Mouse (Mus musculus): Measurements from ENCODE around the gene Stxbp2. TPM values are rescaled to one million over a fixed set of nuclear protein-coding genes. Genes with fewer than 3 reads are reported as not detected.

The Stxbp2 gene
- polyA plus RNA-seq, 1 experiment from 2014 or later = 94.2 TPM

- TF ChIP-seq EP300 (IDR thresholded peaks at IDR 0.05) (no peak), CTCF (IDR thresholded peaks at IDR 0.05) (no peak)
These were observed 22.9 kb upstream of the Stxbp2 start for GRCm38 (mm10) chr8:3607822-3608221.

GRCm38 (mm10) chr8:3609046-3609815 lies 21.5 kb upstream of the Stxbp2 start:
- Histone ChIP-seq H3K9me3 (ENCODE audit: low read length) (no peaks in the 10 kb centered on the region), H3K9ac (replicated peaks; ENCODE audit: low read depth) (no peak overlapping the region), H3K36me3 (ENCODE audit: insufficient read depth, low read length) (peaks cover 14% of the 10 kb centered on the region), H3K27ac (ENCODE audit: low read length) (peak overlapping the region; percentile 55; the same call in 1 of the 2 replicates), H3K27me3 (replicated peaks; ENCODE audit: insufficient read depth, low read length) (no peaks in the 10 kb centered on the region), H3K4me2 (replicated peaks; ENCODE audit: low read depth, low read length) (no peak overlapping the region), H3K4me1 (ENCODE audit: insufficient read depth, low read depth, low read length) (no peaks in the 10 kb centered on the region), H3K4me3 (ENCODE audit: low read depth, low read length) (no peak overlapping the region)
- ATAC-seq (peak; percentile 46), DNase-seq (ENCODE audit: low spot score) (peak; percentile 41)
- TF ChIP-seq EP300 (IDR thresholded peaks at IDR 0.05) (no peak), CTCF (IDR thresholded peaks at IDR 0.05) (no peak)
- 67% methylated on average over 12 of the region's 12 CpGs for WGBS

More at GRCm38 (mm10) chr8:3607822-3608221, 22.9 kb upstream of the Stxbp2 start:
- H3K36me3 ChIP-seq (ENCODE audit: insufficient read depth, low read length) = peaks cover 14% of the 10 kb centered on the region
- ATAC-seq (no peak), DNase-seq (ENCODE audit: low spot score) (no peak)
- no peak overlapping the region for H3K27ac ChIP-seq (ENCODE audit: low read length)
- H3K4me2 ChIP-seq (replicated peaks; ENCODE audit: low read depth, low read length) = no peak overlapping the region
- no peaks in the 10 kb centered on the region for H3K4me1 ChIP-seq (ENCODE audit: insufficient read depth, low read depth, low read length)
- no peaks in the 10 kb centered on the region for H3K9me3 ChIP-seq (ENCODE audit: low read length)
- H3K9ac ChIP-seq (replicated peaks; ENCODE audit: low read depth) = no peak overlapping the region
- H3K27me3 ChIP-seq (replicated peaks; ENCODE audit: insufficient read depth, low read length) = no peaks in the 10 kb centered on the region
- H3K4me3 ChIP-seq (ENCODE audit: low read depth, low read length) = no peak overlapping the region
- 88% methylated on average over 7 of the region's 7 CpGs for WGBS

GRCm38 (mm10) chr8:3609816-3610150 lies 21.0 kb upstream of the Stxbp2 start:
- no peak overlapping the region for H3K9ac ChIP-seq (replicated peaks; ENCODE audit: low read depth)
- peaks cover 17% of the 10 kb centered on the region for H3K36me3 ChIP-seq (ENCODE audit: insufficient read depth, low read length)
- no peak overlapping the region for H3K4me3 ChIP-seq (ENCODE audit: low read depth, low read length)
- no peak for TF ChIP-seq EP300 (IDR thresholded peaks at IDR 0.05)
- TF ChIP-seq CTCF (IDR thresholded peaks at IDR 0.05) = no peak
- no peak overlapping the region for H3K27ac ChIP-seq (ENCODE audit: low read length)
- DNase-seq (ENCODE audit: low spot score) (peak; percentile 30), ATAC-seq (peak; percentile 70)
- H3K9me3 ChIP-seq (ENCODE audit: low read length) = no peaks in the 10 kb centered on the region
- H3K4me1 ChIP-seq (ENCODE audit: insufficient read depth, low read depth, low read length) = no peaks in the 10 kb centered on the region
- no peaks in the 10 kb centered on the region for H3K27me3 ChIP-seq (replicated peaks; ENCODE audit: insufficient read depth, low read length)
- WGBS = 72% methylated on average over 6 of the region's 6 CpGs
- no peak overlapping the region for H3K4me2 ChIP-seq (replicated peaks; ENCODE audit: low read depth, low read length)

GRCm38 (mm10) chr8:3621199-3621970 lies 9.4 kb upstream of the Stxbp2 start, which contains the start of the genes Xab2 and Pet100:
TSS of gene Xab2 (minus strand) at chr8:3621316.
TSS of gene Pet100 (plus strand) at chr8:3621548.
- Histone ChIP-seq H3K27me3 (replicated peaks; ENCODE audit: insufficient read depth, low read length) (no peaks in the 10 kb centered on the region), H3K4me3 (ENCODE audit: low read depth, low read length) (peak within 1 kb of the TSS; percentile 68), H3K9me3 (ENCODE audit: low read length) (no peaks in the 10 kb centered on the region), H3K4me2 (replicated peaks; ENCODE audit: low read depth, low read length) (peak within 1 kb of the TSS; percentile 75), H3K9ac (replicated peaks; ENCODE audit: low read depth) (peak within 1 kb of the TSS; percentile 69), H3K36me3 (ENCODE audit: insufficient read depth, low read length) (peaks cover 6% of the 10 kb centered on the region), H3K4me1 (ENCODE audit: insufficient read depth, low read depth, low read length) (peaks cover 9% of the 10 kb centered on the region; the same call in 1 of the 2 replicates), H3K27ac (ENCODE audit: low read length) (no peak within 1 kb of the TSS)
- under 1% methylated on average over 37 of the region's 37 CpGs for WGBS
- ATAC-seq (peak; percentile 98), DNase-seq (ENCODE audit: low spot score) (peak; percentile 99)
- TF ChIP-seq CTCF (IDR thresholded peaks at IDR 0.05) (no peak), EP300 (IDR thresholded peaks at IDR 0.05) (no peak)

GRCm38 (mm10) chr8:3622119-3622518 lies 8.6 kb upstream of the Stxbp2 start:
- no peak for DNase-seq (ENCODE audit: low spot score)
- no peak for ATAC-seq
- H3K4me2 ChIP-seq (replicated peaks; ENCODE audit: low read depth, low read length) = peak overlapping the region; percentile 62
- H3K9ac ChIP-seq (replicated peaks; ENCODE audit: low read depth) = no peak overlapping the region
- no peak overlapping the region for H3K27ac ChIP-seq (ENCODE audit: low read length)
- no peaks in the 10 kb centered on the region for H3K9me3 ChIP-seq (ENCODE audit: low read length)
- no peaks in the 10 kb centered on the region; the same call in 1 of the 2 replicates for H3K36me3 ChIP-seq (ENCODE audit: insufficient read depth, low read length)
- 68% methylated on average over 8 of the region's 8 CpGs for WGBS
- TF ChIP-seq CTCF (IDR thresholded peaks at IDR 0.05) (no peak), EP300 (IDR thresholded peaks at IDR 0.05) (no peak)
- no peaks in the 10 kb centered on the region for H3K27me3 ChIP-seq (replicated peaks; ENCODE audit: insufficient read depth, low read length)
- peaks cover 9% of the 10 kb centered on the region; the same call in 1 of the 2 replicates for H3K4me1 ChIP-seq (ENCODE audit: insufficient read depth, low read depth, low read length)
- peak overlapping the region; percentile 68; the same call in 1 of the 2 replicates for H3K4me3 ChIP-seq (ENCODE audit: low read depth, low read length)

- WGBS = 64% methylated on average over 1 of the region's 1 CpGs
- DNase-seq (ENCODE audit: low spot score) = no peak
- no peak within 1 kb of the TSS for H3K27ac ChIP-seq (ENCODE audit: low read length)
- TF ChIP-seq CTCF (IDR thresholded peaks at IDR 0.05) = no peak
- no peak for TF ChIP-seq EP300 (IDR thresholded peaks at IDR 0.05)
- peaks cover 3% of the 10 kb centered on the region; the same call in 1 of the 2 replicates for H3K4me1 ChIP-seq (ENCODE audit: insufficient read depth, low read depth, low read length)
- ATAC-seq = no peak
- H3K4me2 ChIP-seq (replicated peaks; ENCODE audit: low read depth, low read length) = no peak within 1 kb of the TSS
- H3K4me3 ChIP-seq (ENCODE audit: low read depth, low read length) = no peak within 1 kb of the TSS
- H3K9me3 ChIP-seq (ENCODE audit: low read length) = no peaks in the 10 kb centered on the region
- no peaks in the 10 kb centered on the region for H3K27me3 ChIP-seq (replicated peaks; ENCODE audit: insufficient read depth, low read length)
- H3K36me3 ChIP-seq (ENCODE audit: insufficient read depth, low read length) = no peaks in the 10 kb centered on the region
- H3K9ac ChIP-seq (replicated peaks; ENCODE audit: low read depth) = no peak within 1 kb of the TSS
These were observed 5.3 kb upstream of the Stxbp2 start, which contains the start of gene Pcp2 for GRCm38 (mm10) chr8:3625445-3625844. TSS of gene Pcp2 (minus strand) at chr8:3625545.

Data from lung, postnatal 0 days (tissue).